Mouse (Mus musculus): Measurements from ENCODE around the gene Gucy2c.
A peak's percentile ranks its signal among the peaks of the same experiment; 100 is the strongest.

Gene Gucy2c

DNA sequence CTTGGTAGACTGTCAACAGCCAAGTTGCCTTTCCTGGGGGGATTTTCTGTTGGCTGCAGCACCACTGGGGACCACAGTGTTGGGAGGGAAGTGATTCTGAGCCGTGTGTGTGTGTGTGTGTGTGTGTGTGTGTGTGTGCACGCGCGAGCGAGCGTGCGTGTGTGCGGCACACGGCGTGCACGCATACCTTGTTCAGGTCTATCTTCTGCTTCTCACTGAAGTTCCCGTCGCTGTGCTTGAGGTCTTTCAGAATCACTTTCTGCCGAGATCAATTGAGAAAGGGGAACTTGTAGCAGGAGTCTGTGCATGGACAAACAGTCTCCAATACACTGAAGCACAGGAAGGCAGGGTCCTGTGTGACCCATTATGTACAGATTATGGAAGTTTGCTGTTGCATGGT lies 53.4 kb downstream of the Gucy2c start:
- no peak for DNase-seq (ENCODE audit: low spot score)

- DNase-seq (ENCODE audit: low spot score), result no peak
Measured at GRCm38 (mm10) chr6:136723171-136723570, 58.4 kb downstream of the Gucy2c start.

- DNase-seq (ENCODE audit: low spot score), result no peak
Measured at GRCm38 (mm10) chr6:136722565-136722964, 59.0 kb downstream of the Gucy2c start.

DNA sequence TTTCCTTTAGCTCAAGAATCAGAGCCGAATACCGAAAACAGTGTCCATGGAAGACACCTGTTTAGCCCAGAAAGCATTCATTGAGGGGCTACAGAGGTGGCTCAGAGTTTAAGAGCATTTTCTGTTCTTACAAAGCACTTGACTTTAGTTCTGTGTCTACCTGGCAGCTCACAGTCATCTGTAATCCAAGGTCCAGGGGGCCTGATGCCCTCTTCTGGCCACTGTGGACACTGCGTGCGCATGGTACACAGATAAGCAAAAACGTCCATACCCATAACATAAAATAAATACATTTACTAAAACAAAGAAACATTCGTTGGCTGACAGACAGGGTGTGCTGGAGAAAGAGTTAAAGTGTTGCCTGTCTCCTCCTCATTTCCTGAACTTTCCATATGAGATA lies 59.6 kb downstream of the Gucy2c start:
- DNase-seq (ENCODE audit: low spot score), result peak; percentile 65

DNA sequence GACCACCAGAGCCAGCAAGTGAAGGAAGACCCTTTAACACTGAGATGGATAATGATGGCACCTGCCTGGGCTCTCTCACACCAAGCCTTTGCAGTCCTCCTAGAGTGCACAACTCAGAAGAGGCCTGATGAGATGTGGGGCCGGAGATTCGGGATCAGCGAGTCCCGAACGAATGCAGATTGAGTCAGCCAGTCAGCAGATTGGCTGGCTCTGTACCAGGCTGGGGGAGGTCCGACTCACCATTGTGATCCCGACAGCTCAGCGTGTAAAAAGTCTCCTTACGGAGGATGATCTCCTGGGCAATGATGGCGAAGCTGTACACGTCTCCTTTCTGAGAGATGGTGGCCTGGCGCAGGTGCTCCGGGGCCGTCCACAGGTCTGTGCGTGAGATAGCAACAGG lies 61.1 kb downstream of the Gucy2c start:
- no peak for DNase-seq (ENCODE audit: low spot score)

GRCm38 (mm10) chr6:136715881-136716431 lies 65.6 kb downstream of the Gucy2c start:
- DNase-seq (ENCODE audit: low spot score), result no peak

GRCm38 (mm10) chr6:136714097-136714496 lies 67.5 kb downstream of the Gucy2c start:
- no peak for DNase-seq (ENCODE audit: low spot score)

- no peak for DNase-seq (ENCODE audit: low spot score)
Measured at GRCm38 (mm10) chr6:136710408-136710807, 71.2 kb downstream of the Gucy2c start.

GRCm38 (mm10) chr6:136708597-136708996 lies 73.0 kb downstream of the Gucy2c start:
- no peak for DNase-seq (ENCODE audit: low spot score)

DNA sequence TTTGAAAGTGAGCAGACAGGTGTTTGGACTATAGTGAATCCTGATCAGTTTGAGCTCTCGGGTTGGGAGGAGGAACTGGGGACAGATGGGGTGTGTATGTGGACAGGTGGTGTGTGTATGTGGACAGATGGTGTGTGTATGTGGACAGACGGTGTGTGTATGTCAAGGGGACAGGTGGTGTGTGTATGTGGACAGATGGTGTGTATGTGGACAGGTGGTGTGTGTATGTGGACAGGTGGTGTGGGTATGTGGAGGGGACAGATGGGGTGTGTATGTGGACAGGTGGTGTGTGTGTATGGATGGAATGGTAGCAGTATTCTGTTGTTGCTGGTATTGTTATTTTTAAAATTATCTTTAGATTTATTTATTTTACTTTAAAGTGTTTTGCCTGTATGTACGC lies 79.7 kb downstream of the Gucy2c start:
- no peak for DNase-seq (ENCODE audit: low spot score)

GRCm38 (mm10) chr6:136701185-136701584 lies 80.4 kb downstream of the Gucy2c start:
- no peak for DNase-seq (ENCODE audit: low spot score)

DNA sequence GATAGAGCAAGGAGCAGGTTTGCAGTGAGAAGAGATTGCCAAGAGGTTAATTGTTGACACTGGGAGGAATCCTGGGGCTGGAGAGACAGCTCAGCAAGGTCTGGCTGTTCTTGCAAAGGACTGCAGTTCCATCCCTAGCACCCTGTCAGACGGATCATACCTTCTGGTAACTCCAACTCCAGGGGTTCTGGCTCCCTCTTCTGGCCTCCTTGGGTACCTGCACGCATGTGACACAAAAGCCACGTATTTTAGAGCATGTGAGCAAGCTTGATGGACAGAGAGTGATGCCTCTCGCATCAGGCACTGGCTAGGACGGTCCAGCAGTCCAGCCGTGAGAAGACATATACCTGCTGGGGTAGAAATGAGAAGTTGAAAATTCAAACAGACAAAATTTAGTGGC lies 90.3 kb downstream of the Gucy2c start:
- no peak for DNase-seq (ENCODE audit: low spot score)

- DNase-seq (ENCODE audit: low spot score), result no peak
Measured at GRCm38 (mm10) chr6:136690527-136690926, 91.0 kb downstream of the Gucy2c start.

GRCm38 (mm10) chr6:136689790-136690413 lies 91.7 kb downstream of the Gucy2c start:
- DNase-seq (ENCODE audit: low spot score), result no peak

DNA sequence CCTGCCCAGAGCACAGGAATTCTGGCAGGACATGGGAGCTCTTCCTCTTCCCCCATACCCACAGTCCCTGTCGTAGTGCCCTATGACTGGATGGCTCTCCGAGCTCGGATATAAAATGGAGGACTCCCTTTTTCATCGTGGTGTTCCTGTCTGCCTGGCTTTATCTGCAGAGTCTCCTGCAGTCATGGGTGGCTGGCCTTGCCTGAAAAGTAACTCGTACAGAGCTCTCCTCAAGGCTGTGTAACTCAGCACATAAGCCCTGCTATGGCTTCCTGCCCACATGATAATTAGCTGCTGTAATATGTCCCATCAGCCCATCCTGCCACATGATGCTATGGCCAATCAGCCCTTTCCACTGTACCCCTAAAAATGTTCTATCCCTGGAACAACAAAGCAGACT lies 96.1 kb downstream of the Gucy2c start:
- DNase-seq (ENCODE audit: low spot score), result no peak

GRCm38 (mm10) chr6:136683410-136684334 lies 97.9 kb downstream of the Gucy2c start:
- no peak for DNase-seq (ENCODE audit: low spot score)

DNA sequence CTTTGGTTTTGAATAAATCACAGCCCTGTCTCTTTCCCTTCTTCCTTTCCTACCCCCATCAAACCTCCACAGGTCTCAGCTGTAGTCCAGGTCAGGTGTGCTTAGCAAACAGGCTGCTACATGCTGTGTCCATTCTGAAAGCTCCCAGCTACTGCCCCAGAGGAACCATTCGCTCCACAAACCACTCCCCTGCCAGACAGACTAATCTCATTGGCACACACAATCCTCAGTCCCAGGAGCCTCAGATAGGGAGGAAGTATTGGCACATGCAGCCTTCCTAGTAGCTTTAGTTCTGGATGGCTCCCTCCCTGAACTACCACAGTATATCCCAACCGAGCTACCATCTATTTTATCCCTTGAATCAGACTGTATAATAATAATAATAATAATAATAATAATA lies 102.2 kb downstream of the Gucy2c start:
- DNase-seq (ENCODE audit: low spot score), result no peak

GRCm38 (mm10) chr6:136674935-136675334 lies 106.6 kb downstream of the Gucy2c start:
- DNase-seq (ENCODE audit: low spot score), result no peak

- DNase-seq (ENCODE audit: low spot score), result peak; percentile 66
Measured at GRCm38 (mm10) chr6:136672467-136672866, 109.1 kb downstream of the Gucy2c start.

DNA sequence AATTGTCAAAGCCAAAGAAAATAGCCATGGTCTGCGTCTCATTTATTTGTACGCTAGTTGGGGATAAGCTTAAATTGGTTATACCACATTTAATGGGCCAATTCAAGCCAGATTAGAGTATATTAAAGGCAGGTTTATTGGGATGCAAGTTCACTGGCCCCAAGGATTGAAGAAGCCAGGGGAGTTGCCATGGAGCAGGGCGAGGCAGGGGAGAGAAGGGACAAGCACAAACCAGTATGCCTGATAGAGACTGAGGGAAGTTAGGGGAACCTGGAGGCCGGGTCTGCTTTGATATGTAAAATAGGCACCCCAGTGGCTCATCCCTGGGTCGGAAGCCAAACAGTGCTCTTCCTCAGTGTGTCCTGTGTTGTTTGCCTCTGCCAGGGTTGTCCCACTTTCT lies 112.3 kb downstream of the Gucy2c start:
- DNase-seq (ENCODE audit: low spot score), result no peak

DNA sequence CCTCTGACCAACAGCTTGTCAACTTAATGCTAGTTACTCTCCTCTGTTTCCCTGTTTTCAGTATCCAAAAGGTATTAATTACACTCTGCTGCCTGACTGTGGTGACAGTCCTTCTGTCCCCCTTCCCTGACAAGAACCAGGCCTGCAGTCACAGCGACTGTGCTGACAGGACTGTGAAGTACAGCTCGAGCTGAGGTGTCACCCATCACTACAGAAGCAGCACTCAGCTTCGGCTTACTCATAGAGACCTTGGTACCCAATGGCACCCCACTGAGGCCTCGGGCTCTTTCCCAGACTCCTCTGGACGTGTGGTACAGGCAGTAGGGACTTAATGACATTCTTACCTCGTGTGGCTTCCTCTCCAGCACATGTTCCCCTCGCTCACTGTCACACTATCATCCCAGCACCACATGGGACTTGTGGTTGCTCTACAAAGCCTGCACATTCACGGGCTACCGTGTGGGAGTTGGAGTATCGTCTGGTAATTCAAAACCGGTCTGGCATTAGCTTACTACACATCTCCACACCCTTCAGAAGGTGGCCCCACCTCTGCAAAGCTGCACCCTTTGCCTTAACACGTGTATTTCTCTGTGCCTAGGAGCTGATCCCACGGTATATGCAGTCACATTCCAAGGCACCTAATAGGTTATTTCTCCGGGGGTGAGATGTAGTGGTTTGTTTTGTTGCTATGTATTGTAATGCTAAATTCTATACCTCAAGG lies 113.1 kb downstream of the Gucy2c start:
- DNase-seq (ENCODE audit: low spot score), result no peak

DNA sequence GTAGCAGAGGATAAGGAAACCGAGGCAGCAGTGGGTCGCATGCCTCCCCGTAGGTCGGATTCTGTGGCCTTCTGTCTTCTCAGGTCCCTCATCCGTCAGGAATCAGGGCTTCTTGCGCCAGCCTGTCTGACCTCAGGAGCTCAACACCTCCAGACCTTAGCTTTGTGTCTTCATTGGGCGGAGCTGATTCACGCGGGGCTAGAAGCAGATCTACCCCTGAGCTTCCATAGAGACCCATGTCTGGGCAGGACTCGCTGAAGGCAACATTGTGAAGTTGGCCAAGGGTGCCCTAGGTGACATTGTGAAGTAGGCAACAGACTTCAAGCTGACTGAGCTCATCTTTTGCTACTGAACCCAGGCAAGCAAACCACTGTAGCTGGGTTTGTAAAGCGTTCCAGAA lies 119.5 kb downstream of the Gucy2c start:
- no peak for DNase-seq (ENCODE audit: low spot score)

- DNase-seq (ENCODE audit: low spot score), result peak; percentile 19
Measured at GRCm38 (mm10) chr6:136661706-136662016, 119.9 kb downstream of the Gucy2c start, which contains the start of gene Plbd1. TSS of gene Plbd1 (minus strand) at chr6:136661928.
